Mouse (Mus musculus) intestine, embryonic 15.5 days (tissue): ENCODE measurements around the gene Zfp653. TPM values are rescaled to one million over a fixed set of nuclear protein-coding genes. Genes with fewer than 3 reads are reported as not detected.
A peak's percentile ranks its signal among the peaks of the same experiment; 100 is the strongest.

Experiments
- ATAC-seq: fragments of 200-750 bp; cut with Nextera tagmentation; 2 replicates; pipeline ENCODE4 v1.8.0; 2017; ENCODE audit warnings: moderate TSS enrichment, moderate library complexity
- H3K27ac ChIP-seq: fragments of 300-500 bp; sonication (generic); 2 replicates; pipeline ENCODE4 v1.5.1; 2015; ENCODE audit warnings: mild to moderate bottlenecking, inconsistent platforms
- H3K27me3 ChIP-seq: fragments of 300-500 bp; sonication (generic); replicated peaks from 2 replicates; pipeline ENCODE4 v1.6.1; 2015; ENCODE audit warnings: inconsistent platforms
- H3K36me3 ChIP-seq: fragments of 300-500 bp; sonication (generic); 2 replicates; pipeline ENCODE4 v1.6.1; 2015; ENCODE audit warnings: inconsistent platforms
- H3K4me1 ChIP-seq: fragments of 300-500 bp; sonication (generic); replicated peaks from 2 replicates; pipeline ENCODE4 v1.6.1; 2015; ENCODE audit warnings: inconsistent platforms
- H3K4me2 ChIP-seq: fragments of 300-500 bp; sonication (generic); replicated peaks from 2 replicates; pipeline ENCODE4 v1.6.1; 2015; ENCODE audit warnings: mild to moderate bottlenecking, inconsistent platforms
- H3K4me3 ChIP-seq: fragments of 300-500 bp; sonication (generic); replicated peaks from 2 replicates; pipeline ENCODE4 v1.5.1; 2015; ENCODE audit warnings: inconsistent platforms
- H3K9ac ChIP-seq: fragments of 300-500 bp; sonication (generic); 2 replicates; pipeline ENCODE4 v1.6.1; 2015; ENCODE audit warnings: inconsistent platforms
- H3K9me3 ChIP-seq: fragments of 300-500 bp; sonication (generic); 2 replicates; pipeline ENCODE4 v1.6.1; 2016; ENCODE audit warnings: inconsistent platforms
- WGBS: fragments of 180-500 bp; shearing (Covaris S2); methylation state at CpG from one replicate; pipeline ENCODE4 v1.1.7; 2015; 5-methylcytosine and 5-hydroxymethylcytosine counted together
- polyA plus RNA-seq: library from polyadenylated mRNA; unstranded; fragments of >200 nt; fragmentation: Nextera tagmentation; extraction: Ambion mirVana; gene quantifications from 2 replicates; pipeline ENCODE4 v1.2.1, GENCODE M21; 2015

The Zfp653 gene
- polyA plus RNA-seq, 1 experiment from 2014 or later = 9.7 TPM

DNA sequence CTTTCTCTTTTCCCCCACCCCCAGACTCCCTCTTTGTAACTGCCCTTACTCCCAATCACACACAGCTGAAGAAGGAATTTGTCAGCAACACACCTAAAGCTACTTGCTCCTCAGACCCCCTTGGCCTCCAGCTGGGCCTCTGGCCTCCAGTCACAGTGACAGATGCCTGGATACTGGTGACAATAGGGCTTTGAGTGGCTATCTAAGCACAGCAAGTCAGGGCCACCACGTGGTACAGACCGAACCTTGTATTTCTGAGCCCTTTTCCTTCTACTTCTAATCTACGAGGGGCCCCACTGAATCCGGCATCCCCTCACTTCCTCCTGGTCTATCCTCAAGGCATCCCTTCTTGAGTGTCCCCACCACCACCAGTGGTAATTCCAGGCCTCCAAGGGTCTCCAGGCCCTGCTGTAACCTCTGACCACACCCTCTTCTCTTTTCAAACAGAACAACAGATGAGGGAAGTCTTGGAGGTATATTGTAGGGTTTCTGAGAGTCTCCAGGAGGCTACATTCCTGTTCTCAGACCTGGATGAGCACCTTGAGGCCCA lies 21.4 kb downstream of the Zfp653 start:
- Histone ChIP-seq H3K36me3 (no peaks in the 10 kb centered on the region), H3K9me3 (no peaks in the 10 kb centered on the region), H3K27ac (no peak overlapping the region), H3K4me3 (0 out of 2 replicates have a peak overlapping the region, but pooled peaks have one; percentile 2), H3K27me3 (peaks cover 47% of the 10 kb centered on the region), H3K9ac (no peak overlapping the region), H3K4me2 (peak overlapping the region; percentile 79), H3K4me1 (peaks cover 34% of the 10 kb centered on the region)
- WGBS = 35% methylated on average over 4 of the region's 4 CpGs
- ATAC-seq = peak; percentile 27

DNA sequence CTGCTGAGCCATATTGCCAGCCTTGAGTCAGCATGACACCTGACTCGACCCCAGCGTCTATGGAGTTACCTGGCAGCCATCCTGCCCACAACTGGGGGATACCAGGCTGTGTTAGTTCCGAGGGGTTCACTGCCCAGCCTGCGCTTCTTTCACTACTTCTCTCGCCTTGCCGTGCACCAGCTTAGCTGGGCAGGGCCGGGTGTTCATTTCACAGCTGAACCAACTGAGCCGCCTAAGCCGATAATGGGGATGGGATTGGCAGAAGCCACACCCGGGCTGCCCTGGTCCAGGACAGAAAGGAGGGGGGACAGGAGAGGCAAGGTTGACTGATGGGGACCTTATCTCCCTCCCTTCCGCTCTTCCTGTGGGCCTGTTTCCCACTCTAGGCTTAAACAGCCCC lies 21.9 kb downstream of the Zfp653 start:
- Histone ChIP-seq H3K4me2 (peak overlapping the region; percentile 17), H3K36me3 (no peaks in the 10 kb centered on the region), H3K27ac (no peak overlapping the region), H3K4me1 (peaks cover 29% of the 10 kb centered on the region), H3K4me3 (no peak overlapping the region), H3K27me3 (peaks cover 42% of the 10 kb centered on the region), H3K9me3 (no peaks in the 10 kb centered on the region), H3K9ac (no peak overlapping the region)
- 59% methylated on average over 11 of the region's 11 CpGs for WGBS
- no peak for ATAC-seq

DNA sequence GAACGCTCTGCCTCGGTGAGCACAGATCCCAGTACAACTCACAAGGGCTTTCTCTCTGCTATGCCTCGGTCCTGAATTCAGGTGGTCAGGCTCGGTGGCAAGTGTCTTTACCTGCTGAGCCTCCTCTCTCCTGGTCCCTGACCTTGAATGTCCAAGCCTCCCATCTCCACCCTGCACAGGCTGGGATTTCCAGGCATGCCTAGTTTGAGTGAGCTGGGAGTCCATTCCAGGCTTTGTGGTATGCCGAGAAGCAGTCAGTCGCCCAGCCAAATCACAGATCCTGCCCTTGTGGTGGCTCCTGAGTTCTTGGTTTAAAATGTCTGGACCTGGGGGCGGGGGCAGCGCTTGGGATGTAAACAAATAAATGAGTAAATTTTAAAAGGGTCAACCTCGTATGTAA lies 23.8 kb downstream of the Zfp653 start:
- Histone ChIP-seq H3K9ac (no peak overlapping the region), H3K27me3 (peaks cover 32% of the 10 kb centered on the region), H3K36me3 (no peaks in the 10 kb centered on the region), H3K9me3 (no peaks in the 10 kb centered on the region), H3K4me2 (no peak overlapping the region), H3K27ac (no peak overlapping the region), H3K4me3 (no peak overlapping the region), H3K4me1 (peaks cover 28% of the 10 kb centered on the region)
- 52% methylated on average over 9 of the region's 9 CpGs for WGBS
- no peak for ATAC-seq

DNA sequence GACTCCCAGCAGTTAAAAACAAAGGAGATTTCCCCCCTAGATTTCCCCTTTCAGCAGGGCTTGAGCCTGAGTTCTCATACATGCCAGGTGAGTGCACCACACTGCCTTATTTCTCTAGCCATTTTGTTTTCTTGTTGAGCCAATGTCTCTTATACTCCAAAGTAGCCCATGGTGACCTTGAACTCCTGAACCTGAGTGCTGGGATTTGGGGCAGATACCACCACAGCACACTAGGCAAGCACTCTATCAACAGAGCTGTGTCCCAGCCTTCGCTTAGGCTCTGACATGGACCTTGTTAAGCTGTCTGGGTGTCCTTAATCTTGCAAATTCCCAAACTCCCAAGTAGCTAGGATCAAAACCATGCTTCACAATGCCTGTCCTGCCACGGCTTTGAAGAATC lies 29.3 kb downstream of the Zfp653 start:
- WGBS = 55% methylated on average over 2 of the region's 2 CpGs
- H3K36me3 ChIP-seq = no peaks in the 10 kb centered on the region
- no peak for ATAC-seq

DNA sequence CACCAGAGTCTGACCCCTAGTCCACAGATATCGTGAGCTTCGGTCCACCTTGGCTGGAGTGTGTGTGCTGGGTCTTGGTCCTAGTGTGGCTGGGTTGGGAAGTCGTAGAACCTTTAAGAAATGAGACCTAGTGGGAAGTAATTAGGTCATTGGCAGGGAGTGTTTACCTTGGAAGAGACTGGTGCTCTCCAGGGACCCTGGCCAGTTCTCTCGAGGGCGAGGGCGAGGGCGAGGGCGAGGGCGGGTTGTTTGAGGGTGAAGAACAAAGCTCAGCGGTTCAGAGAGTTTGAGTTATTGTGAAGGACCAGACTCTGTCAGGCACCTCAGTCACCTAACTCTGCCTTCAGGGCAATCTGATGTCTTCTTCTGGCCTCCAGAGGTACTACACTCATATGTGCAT lies 33.4 kb downstream of the Zfp653 start:
- Histone ChIP-seq H3K27me3 (no peaks in the 10 kb centered on the region; the same call in 1 of the 2 replicates), H3K9ac (no peak overlapping the region), H3K27ac (no peak overlapping the region), H3K36me3 (no peaks in the 10 kb centered on the region), H3K4me3 (no peak overlapping the region), H3K4me2 (no peak overlapping the region), H3K9me3 (no peaks in the 10 kb centered on the region), H3K4me1 (no peaks in the 10 kb centered on the region)
- ATAC-seq = no peak
- 65% methylated on average over 10 of the region's 10 CpGs for WGBS

More for the DNA sequence above, 29.3 kb downstream of the Zfp653 start:
- Histone ChIP-seq H3K9me3 (no peaks in the 10 kb centered on the region), H3K27ac (no peak overlapping the region), H3K27me3 (no peaks in the 10 kb centered on the region), H3K9ac (no peak overlapping the region), H3K4me2 (no peak overlapping the region), H3K4me3 (no peak overlapping the region), H3K4me1 (no peaks in the 10 kb centered on the region)

DNA sequence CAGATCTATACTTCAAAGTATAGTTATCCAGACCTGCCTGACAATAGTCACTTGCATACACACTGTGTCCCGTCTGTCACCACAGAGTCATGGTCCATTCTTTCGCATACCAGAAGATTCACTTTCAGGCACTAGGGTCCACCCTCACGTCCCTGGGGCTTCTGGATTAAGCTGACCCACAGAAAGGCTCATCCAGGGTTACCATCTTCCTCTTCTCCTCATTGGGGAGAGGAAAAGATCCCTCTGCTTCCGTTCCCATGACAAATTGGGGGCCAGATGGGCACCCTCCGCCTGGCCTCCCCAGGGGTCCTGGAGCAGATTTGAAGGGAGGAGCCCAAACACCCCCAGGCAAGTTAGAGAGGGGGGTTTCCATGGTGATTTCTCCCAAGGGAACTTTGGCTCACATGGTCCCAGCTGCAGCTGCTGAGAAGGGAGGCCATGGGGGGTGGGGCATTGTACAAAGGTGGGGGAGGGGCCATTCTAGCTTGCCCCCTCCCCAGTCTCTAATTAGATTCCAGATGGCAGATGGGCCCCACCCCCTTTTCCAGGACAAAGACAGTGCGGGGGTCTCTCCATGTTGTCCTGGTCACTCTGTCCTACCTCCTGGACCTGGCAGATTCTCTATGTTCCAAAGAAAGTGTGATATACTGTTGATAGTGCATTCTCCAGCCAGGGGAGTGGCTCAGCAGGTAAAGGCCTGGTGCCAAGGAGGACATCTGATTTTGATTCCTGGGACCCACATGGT lies 35.7 kb downstream of the Zfp653 start:
- Histone ChIP-seq H3K4me1 (no peaks in the 10 kb centered on the region), H3K9ac (no peak overlapping the region), H3K36me3 (no peaks in the 10 kb centered on the region), H3K9me3 (no peaks in the 10 kb centered on the region), H3K27me3 (no peaks in the 10 kb centered on the region; the same call in 1 of the 2 replicates), H3K4me2 (no peak overlapping the region), H3K4me3 (no peak overlapping the region), H3K27ac (no peak overlapping the region)
- 64% methylated on average over 6 of the region's 6 CpGs for WGBS
- no peak for ATAC-seq

DNA sequence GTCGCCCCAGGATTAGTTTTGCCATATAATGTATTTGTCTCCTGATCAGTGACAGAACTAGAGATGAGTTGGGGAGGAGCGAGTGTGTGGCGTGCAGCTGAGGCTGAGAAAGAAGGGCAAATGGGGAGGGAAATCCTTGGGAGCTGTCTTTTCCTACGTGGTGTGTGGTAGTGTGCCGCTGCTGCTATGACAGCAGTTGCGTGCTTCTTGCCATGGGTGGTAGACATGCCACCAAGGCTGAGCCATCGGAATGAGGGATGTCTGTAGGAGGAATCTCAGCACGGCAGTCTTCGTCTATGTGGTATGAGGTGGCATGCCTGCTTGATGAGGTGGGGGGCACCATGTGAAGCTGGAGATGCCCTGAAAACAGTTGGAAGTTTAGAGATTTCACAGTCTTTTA lies 40.8 kb downstream of the Zfp653 start:
- Histone ChIP-seq H3K36me3 (no peaks in the 10 kb centered on the region), H3K4me3 (no peak overlapping the region), H3K4me2 (no peak overlapping the region), H3K27me3 (no peaks in the 10 kb centered on the region), H3K9me3 (no peaks in the 10 kb centered on the region), H3K27ac (no peak overlapping the region), H3K4me1 (no peaks in the 10 kb centered on the region), H3K9ac (no peak overlapping the region)
- no peak for ATAC-seq
- 90% methylated on average over 9 of the region's 9 CpGs for WGBS

DNA sequence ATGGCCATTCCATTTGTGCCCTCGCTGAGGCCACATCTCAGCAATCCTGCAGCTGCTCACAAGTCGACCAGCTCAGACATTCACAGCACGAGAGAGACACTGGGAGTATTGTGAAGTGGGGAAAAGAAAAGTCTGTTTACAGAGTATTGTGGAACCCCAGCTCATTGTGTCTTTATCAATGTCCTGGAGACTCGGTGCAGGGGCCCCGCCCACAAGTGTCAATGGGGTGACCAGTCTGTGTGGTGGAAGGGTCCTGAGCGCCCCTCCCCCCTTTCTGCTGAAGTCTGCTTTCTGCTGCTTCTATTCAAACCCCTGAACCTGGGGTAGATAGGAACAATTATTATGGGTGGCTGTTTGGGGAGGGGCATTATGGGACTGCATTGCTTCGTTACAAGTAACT lies 42.7 kb downstream of the Zfp653 start:
- no peaks in the 10 kb centered on the region for H3K4me1 ChIP-seq
- no peak overlapping the region for H3K9ac ChIP-seq
- WGBS = 47% methylated on average over 7 of the region's 7 CpGs
- no peaks in the 10 kb centered on the region for H3K36me3 ChIP-seq
- no peaks in the 10 kb centered on the region for H3K9me3 ChIP-seq
- no peak for ATAC-seq
- no peak overlapping the region for H3K4me3 ChIP-seq
- H3K27me3 ChIP-seq = no peaks in the 10 kb centered on the region
- no peak overlapping the region for H3K4me2 ChIP-seq
- no peak overlapping the region for H3K27ac ChIP-seq

DNA sequence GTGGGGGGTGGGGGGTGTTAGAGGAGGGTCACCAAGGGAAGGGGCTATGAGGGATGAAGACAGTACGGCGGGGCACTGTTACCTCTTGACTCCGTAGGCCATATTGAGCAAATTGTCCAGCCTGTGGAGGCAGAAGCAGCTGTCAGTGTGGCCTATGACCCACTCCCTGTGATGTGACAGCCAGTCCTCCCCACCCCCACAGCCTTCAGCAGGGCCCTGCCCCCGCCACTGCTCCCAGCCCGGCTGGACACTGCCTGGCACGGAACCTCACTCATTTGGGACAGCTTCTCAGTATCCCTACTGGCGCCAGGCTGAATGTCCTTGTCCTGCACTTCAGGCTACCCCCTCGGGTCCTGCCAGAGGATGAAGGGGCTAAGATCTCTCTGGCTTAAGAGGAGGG lies 46.6 kb downstream of the Zfp653 start:
- Histone ChIP-seq H3K9ac (no peak overlapping the region), H3K9me3 (no peaks in the 10 kb centered on the region), H3K4me2 (no peak overlapping the region), H3K27ac (no peak overlapping the region), H3K4me3 (no peak overlapping the region), H3K27me3 (no peaks in the 10 kb centered on the region), H3K4me1 (no peaks in the 10 kb centered on the region), H3K36me3 (no peaks in the 10 kb centered on the region)
- no peak for ATAC-seq
- 57% methylated on average over 8 of the region's 8 CpGs for WGBS

DNA sequence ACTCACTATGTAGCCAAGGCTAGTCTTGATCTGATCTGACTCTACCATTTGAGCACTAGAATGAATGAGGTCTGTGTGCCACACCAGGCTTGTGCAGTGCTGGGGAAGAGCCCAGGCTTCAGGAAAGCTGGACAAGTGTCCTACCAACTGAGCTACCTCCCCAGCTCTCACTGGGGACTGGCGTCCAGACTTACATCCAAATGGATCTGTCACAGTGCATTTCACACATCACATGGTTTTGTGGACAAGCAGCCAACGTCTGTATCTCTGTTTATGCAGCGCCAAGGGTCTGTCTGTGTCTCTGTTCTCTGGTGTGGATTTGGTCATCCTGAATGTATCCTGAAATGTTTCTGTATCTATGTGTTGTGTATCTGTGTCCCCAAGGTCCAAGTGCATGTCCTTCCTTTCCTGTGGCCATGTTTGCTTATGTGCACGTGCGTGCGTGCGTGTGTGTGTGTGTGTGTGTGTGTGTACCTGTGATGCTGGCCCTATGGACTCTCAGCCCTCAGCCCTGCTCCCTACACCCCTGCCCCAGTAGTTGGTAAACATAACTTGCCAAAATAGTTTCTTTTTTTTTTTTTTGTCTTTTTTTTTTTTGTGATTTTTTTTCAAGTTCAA lies 53.9 kb downstream of the Zfp653 start:
- Histone ChIP-seq H3K36me3 (peaks cover 19% of the 10 kb centered on the region), H3K4me2 (no peak overlapping the region), H3K4me3 (no peak overlapping the region), H3K4me1 (no peaks in the 10 kb centered on the region), H3K27ac (no peak overlapping the region), H3K27me3 (no peaks in the 10 kb centered on the region), H3K9me3 (no peaks in the 10 kb centered on the region), H3K9ac (no peak overlapping the region)
- ATAC-seq = no peak
- 73% methylated on average over 7 of the region's 7 CpGs for WGBS

DNA sequence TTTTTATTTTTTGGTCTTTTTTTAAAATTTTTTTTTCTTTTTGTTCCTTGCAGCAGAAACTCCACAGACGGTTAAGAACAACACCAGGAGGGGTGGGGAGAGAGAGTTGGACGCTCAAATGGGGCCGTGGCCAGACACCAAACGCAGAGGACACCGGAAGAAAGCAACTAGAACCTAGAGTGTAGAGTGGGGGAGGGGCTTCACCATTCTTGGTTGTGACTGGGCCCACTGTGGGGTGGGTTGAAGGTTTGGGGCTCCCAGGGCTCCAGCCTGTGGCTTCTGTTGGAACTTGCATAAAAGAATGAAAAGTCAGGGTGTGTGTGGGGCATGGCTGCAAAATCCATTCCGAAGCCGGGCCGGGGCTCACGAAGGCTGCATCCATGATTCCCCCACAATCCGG lies 54.9 kb downstream of the Zfp653 start:
- no peak for ATAC-seq
- Histone ChIP-seq H3K27me3 (no peaks in the 10 kb centered on the region), H3K9ac (no peak overlapping the region), H3K9me3 (no peaks in the 10 kb centered on the region), H3K27ac (no peak overlapping the region), H3K4me1 (no peaks in the 10 kb centered on the region), H3K36me3 (peaks cover 29% of the 10 kb centered on the region), H3K4me3 (no peak overlapping the region), H3K4me2 (no peak overlapping the region)
- 65% methylated on average over 10 of the region's 10 CpGs for WGBS

DNA sequence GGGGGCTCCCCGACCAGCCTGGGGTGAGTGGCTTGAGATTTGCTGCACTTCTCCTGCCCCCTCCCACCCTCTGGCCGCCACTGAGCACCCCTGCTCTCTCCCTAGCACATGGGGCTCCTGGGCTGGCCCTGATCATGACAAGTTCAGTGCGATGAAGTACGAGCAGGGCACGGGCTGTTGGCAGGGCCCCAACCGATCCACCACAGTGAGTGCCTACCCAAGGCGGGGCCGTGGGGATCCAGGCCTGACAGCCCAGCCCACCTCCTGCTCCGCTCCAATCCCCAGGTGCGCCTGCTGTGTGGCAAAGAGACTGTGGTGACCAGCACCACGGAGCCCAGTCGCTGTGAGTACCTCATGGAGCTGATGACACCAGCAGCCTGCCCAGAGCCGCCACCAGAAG lies 58.4 kb downstream of the Zfp653 start:
- Histone ChIP-seq H3K9ac (no peak overlapping the region), H3K27me3 (no peaks in the 10 kb centered on the region), H3K36me3 (peaks cover 61% of the 10 kb centered on the region), H3K4me1 (no peaks in the 10 kb centered on the region), H3K4me3 (no peak overlapping the region), H3K27ac (no peak overlapping the region), H3K4me2 (no peak overlapping the region), H3K9me3 (no peaks in the 10 kb centered on the region)
- no peak for ATAC-seq
- WGBS = 91% methylated on average over 13 of the region's 13 CpGs

DNA sequence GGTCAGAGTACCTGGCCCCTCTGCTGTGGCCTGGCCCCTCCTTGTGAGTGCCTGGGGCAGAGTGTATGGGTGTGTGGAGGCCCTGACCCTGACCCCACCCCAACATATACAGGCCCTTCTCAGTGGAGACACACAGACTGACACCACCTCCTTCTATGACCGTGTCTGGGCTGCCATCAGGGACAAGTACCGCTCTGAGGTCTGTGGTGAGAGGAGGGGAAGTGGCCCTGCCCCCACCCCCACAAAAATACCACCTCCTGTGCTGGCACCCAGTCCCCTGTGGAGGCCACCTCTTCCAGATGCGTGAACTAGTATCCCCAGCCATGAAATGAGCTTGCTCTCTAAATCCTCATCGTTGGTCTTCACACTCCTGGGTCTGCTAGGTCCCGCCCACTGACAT lies 60.1 kb downstream of the Zfp653 start:
- Histone ChIP-seq H3K4me2 (no peak overlapping the region), H3K9me3 (no peaks in the 10 kb centered on the region), H3K27ac (no peak overlapping the region), H3K4me1 (no peaks in the 10 kb centered on the region), H3K4me3 (no peak overlapping the region), H3K27me3 (no peaks in the 10 kb centered on the region), H3K36me3 (peaks cover 71% of the 10 kb centered on the region), H3K9ac (no peak overlapping the region)
- WGBS = 79% methylated on average over 5 of the region's 5 CpGs
- 0 out of 2 replicates have a peak, but pooled peaks have one; percentile 32 for ATAC-seq
